Mouse (Mus musculus) CD4-positive naive resting alpha-beta T cell, adult 57 days (primary cell): Measurements from ENCODE around the gene Fgf9. TPM values are rescaled to one million over a fixed set of nuclear protein-coding genes. Genes with fewer than 3 reads are reported as not detected.

ENCODE experiments used
- total RNA-seq: library from RNA; stranded (reverse); gene quantifications from one replicate; pipeline ENCODE4 v1.2.4, GENCODE M21; 2023

Gene Fgf9
- total RNA-seq = not detected

GRCm38 (mm10) chr14:58070481-58071119, at the start of gene Fgf9:
Gene Fgf9 (plus strand): TSS chr14:58070547.

Other genes starting within 250 kb of the Fgf9 start
- 1.6 TPM for gene Ska3, start 244.4 kb upstream of the Fgf9 start, total RNA-seq
- gene Mrpl57, start 244.3 kb upstream of the Fgf9 start, total RNA-seq = 51.4 TPM
- 73.3 TPM for gene Zdhhc20, start 180.3 kb upstream of the Fgf9 start, total RNA-seq
- gene Micu2, start 71.3 kb upstream of the Fgf9 start, total RNA-seq = 50.9 TPM